Mouse (Mus musculus) heart, postnatal 0 days (tissue): Measurements from ENCODE around the gene Olfr1504. TPM values are rescaled to one million over a fixed set of nuclear protein-coding genes. Genes with fewer than 3 reads are reported as not detected.
"Not testable (repeated sequence)": the region's sequence is repeated elsewhere in the genome, so short reads cannot be mapped to it uniquely, and the experiment has no call there.

Experiments used
- ATAC-seq: fragments of 200-750 bp; cut with Nextera tagmentation; 2 replicates; pipeline ENCODE4 v1.8.0; 2017; ENCODE audit warnings: low read depth, moderate number of reproducible peaks, moderate library complexity; ENCODE audit not compliant: insufficient read depth
- DNase-seq: peaks from one replicate; pipeline ENCODE4 v3.0.0-alpha.2; 2016; ENCODE audit warnings: low spot score
- H3K27ac ChIP-seq: fragments of 300-500 bp; sonication (generic); 2 replicates; pipeline ENCODE4 v1.5.1; 2014; ENCODE audit warnings: low read depth, mild to moderate bottlenecking
- H3K27me3 ChIP-seq: fragments of 300-500 bp; sonication (generic); 2 replicates; pipeline ENCODE4 v1.6.1; 2014; ENCODE audit warnings: low read length, mixed read lengths; ENCODE audit not compliant: control insufficient read depth, insufficient read depth
- H3K36me3 ChIP-seq: fragments of 300-500 bp; sonication (generic); replicated peaks from 2 replicates; pipeline ENCODE4 v1.6.1; 2014; ENCODE audit warnings: low read length, mixed read lengths; ENCODE audit not compliant: control insufficient read depth, insufficient read depth
- H3K4me1 ChIP-seq: fragments of 300-500 bp; sonication (generic); 2 replicates; pipeline ENCODE4 v1.6.1; 2014; ENCODE audit warnings: antibody characterized with exemption; ENCODE audit not compliant: control insufficient read depth, insufficient read depth
- H3K4me2 ChIP-seq: fragments of 300-500 bp; sonication (generic); 2 replicates; pipeline ENCODE4 v1.6.1; 2014; ENCODE audit warnings: low read depth, mild to moderate bottlenecking, low read length, moderate library complexity
- H3K4me3 ChIP-seq: fragments of 300-500 bp; sonication (generic); 2 replicates; pipeline ENCODE4 v1.5.1; 2014; ENCODE audit warnings: low read depth, low read length
- H3K9ac ChIP-seq: fragments of 300-500 bp; sonication (generic); replicated peaks from 2 replicates; pipeline ENCODE4 v1.6.1; 2014; ENCODE audit warnings: low read depth, low read length, mixed read lengths
- H3K9me3 ChIP-seq: fragments of 300-500 bp; sonication (generic); replicated peaks from 2 replicates; pipeline ENCODE4 v1.6.1; 2016; ENCODE audit warnings: low read length; ENCODE audit not compliant: control insufficient read depth
- CTCF ChIP-seq: IDR thresholded peaks from 2 replicates; pipeline ENCODE4 v1.5.1; 2016; ENCODE audit warnings: antibody characterized with exemption, control low read depth, low read depth
- EP300 ChIP-seq: IDR thresholded peaks from 2 replicates; pipeline ENCODE4 v1.6.1; 2016; ENCODE audit warnings: antibody characterized with exemption, low read depth
- WGBS: fragments of 180-500 bp; shearing (Covaris S2); extraction: QIAGEN DNeasy Blood & Tissue Kit; methylation state at CpG from one replicate; pipeline ENCODE4 v1.1.7; 2014; 5-methylcytosine and 5-hydroxymethylcytosine counted together
- polyA plus RNA-seq: library from polyadenylated mRNA; unstranded; fragments of >200 nt; fragmentation: Nextera tagmentation; extraction: Ambion mirVana; gene quantifications from 2 replicates; pipeline ENCODE4 v1.2.1, GENCODE M21; 2015
- total RNA-seq: library from RNA; depleted of rRNA; stranded (reverse); fragments of >200 nt; gene quantifications from 2 replicates; pipeline ENCODE4 v1.2.3, GENCODE M21; 2014; ENCODE audit warnings: low replicate concordance; rRNA removed

Gene Olfr1504
- not detected in 2 replicates for total RNA-seq
- not detected in 2 replicates for polyA plus RNA-seq

DNA sequence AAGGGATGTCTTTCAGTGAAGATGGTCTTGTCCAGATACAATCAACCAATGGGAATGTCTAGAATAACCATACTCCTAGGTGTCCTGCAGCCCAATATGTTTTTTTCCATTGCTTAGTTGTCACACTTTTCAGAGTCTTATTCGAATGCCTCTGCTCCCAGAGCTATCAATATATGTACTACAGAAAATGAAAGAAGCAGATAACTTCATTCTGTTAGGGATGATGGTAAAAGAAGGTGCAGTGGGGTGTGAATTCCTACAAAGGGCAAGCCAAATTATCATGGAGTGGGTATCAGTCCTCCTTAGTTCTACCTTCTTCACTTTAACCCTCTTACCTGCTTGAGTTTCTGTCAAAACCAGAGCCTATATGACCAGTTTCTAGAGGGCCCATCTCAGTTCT is at the start of gene Olfr1504:
TSS of gene Olfr1504 (minus strand) at position 101 of the 400 bp plus-strand sequence.
- 33% methylated on average over 1 of the region's 1 CpGs for WGBS
- Histone ChIP-seq H3K27ac (no peak within 1 kb of the TSS), H3K4me1 (no peaks in the 10 kb centered on the region), H3K27me3 (no peaks in the 10 kb centered on the region), H3K36me3 (no peaks in the 10 kb centered on the region), H3K9ac (no peak within 1 kb of the TSS), H3K4me2 (no peak within 1 kb of the TSS), H3K4me3 (no peak within 1 kb of the TSS), H3K9me3 (no peaks in the 10 kb centered on the region)
- TF ChIP-seq EP300 (no peak), CTCF (no peak)
- ATAC-seq = no peak
- DNase-seq = no peak

- DNase-seq (no peak), ATAC-seq (no peak)
- Histone ChIP-seq H3K36me3 (no peaks in the 10 kb centered on the region), H3K27ac (no peak within 1 kb of the TSS), H3K27me3 (no peaks in the 10 kb centered on the region), H3K9me3 (no peaks in the 10 kb centered on the region), H3K4me2 (no peak within 1 kb of the TSS), H3K4me3 (no peak within 1 kb of the TSS), H3K4me1 (no peaks in the 10 kb centered on the region), H3K9ac (no peak within 1 kb of the TSS)
- TF ChIP-seq CTCF (no peak), EP300 (no peak)
- WGBS = 48% methylated on average over 2 of the region's 2 CpGs
Measured at GRCm38 (mm10) chr19:13913230-13913629, 15.5 kb upstream of the Olfr1504 start, which contains the start of gene Olfr1505. Gene Olfr1505, plus strand, starts transcription at chr19:13913530.

- Histone ChIP-seq H3K4me3 (no peak within 1 kb of the TSS), H3K4me2 (no peak within 1 kb of the TSS), H3K36me3 (no peaks in the 10 kb centered on the region), H3K9ac (no peak within 1 kb of the TSS), H3K27me3 (no peaks in the 10 kb centered on the region), H3K4me1 (no peaks in the 10 kb centered on the region), H3K27ac (no peak within 1 kb of the TSS), H3K9me3 (no peaks in the 10 kb centered on the region)
- no peak for DNase-seq
- ATAC-seq = no peak
- WGBS = 67% methylated on average over 1 of the region's 1 CpGs
- TF ChIP-seq EP300 (no peak), CTCF (no peak)
Measured at GRCm38 (mm10) chr19:13861495-13861894, 36.2 kb downstream of the Olfr1504 start, which contains the start of gene Olfr1502. Gene Olfr1502, plus strand, starts transcription at chr19:13861795.

DNA sequence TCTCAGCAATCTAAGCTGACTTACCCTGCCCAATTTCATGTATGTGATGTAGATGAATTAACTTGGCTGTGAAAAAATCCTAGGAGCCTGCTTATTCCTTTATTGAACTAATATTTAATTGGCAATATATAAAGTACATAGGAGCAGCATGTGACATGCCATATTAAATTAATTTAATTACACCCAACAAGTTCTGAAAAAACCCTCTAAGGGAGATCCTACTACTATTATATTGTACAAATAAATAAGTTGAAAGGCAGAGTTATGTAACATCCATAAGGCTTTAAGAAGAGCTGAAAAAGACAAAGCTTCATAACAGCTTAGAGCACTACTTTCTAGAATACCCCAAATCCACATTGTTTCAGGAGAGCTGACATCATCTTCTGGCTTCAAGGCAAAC is 47.1 kb downstream of the Olfr1504 start, which contains the start of gene Olfr1501:
TSS of gene Olfr1501 (minus strand) at position 101 of the 400 bp plus-strand sequence.
- not testable (repeated sequence) for H3K9ac ChIP-seq, H3K4me1 ChIP-seq, H3K9me3 ChIP-seq, ATAC-seq, H3K36me3 ChIP-seq, H3K4me3 ChIP-seq, H3K27me3 ChIP-seq, H3K4me2 ChIP-seq, DNase-seq, H3K27ac ChIP-seq

Other genes with a start within 250 kb of the Olfr1504 start
- not detected in 2 replicates for gene Olfr1490, start 246.8 kb downstream of the Olfr1504 start, total RNA-seq
- not detected in 2 replicates for gene Olfr1490, start 246.8 kb downstream of the Olfr1504 start, polyA plus RNA-seq
- not detected in 2 replicates for gene Olfr1491, start 200.7 kb downstream of the Olfr1504 start, total RNA-seq
- not detected in 2 replicates for gene Olfr1491, start 200.7 kb downstream of the Olfr1504 start, polyA plus RNA-seq
- gene Olfr1493-ps1, start 174.7 kb downstream of the Olfr1504 start, total RNA-seq = not detected in 2 replicates
- gene Olfr1493-ps1, start 174.7 kb downstream of the Olfr1504 start, polyA plus RNA-seq = not detected in 2 replicates
- not detected in 2 replicates for gene Olfr1494, start 158.2 kb downstream of the Olfr1504 start, total RNA-seq
- gene Olfr1494, start 158.2 kb downstream of the Olfr1504 start, polyA plus RNA-seq = not detected in 2 replicates
- not detected in 2 replicates for gene Olfr1495, start 133.3 kb downstream of the Olfr1504 start, total RNA-seq
- not detected in 2 replicates for gene Olfr1495, start 133.3 kb downstream of the Olfr1504 start, polyA plus RNA-seq
- not detected in 2 replicates for gene Olfr1496, start 120.0 kb downstream of the Olfr1504 start, total RNA-seq
- gene Olfr1496, start 120.0 kb downstream of the Olfr1504 start, polyA plus RNA-seq = not detected in 2 replicates
- gene Olfr1497, start 99.7 kb downstream of the Olfr1504 start, total RNA-seq = not detected in 2 replicates
- not detected in 2 replicates for gene Olfr1497, start 99.7 kb downstream of the Olfr1504 start, polyA plus RNA-seq
- gene Olfr1499, start 78.5 kb downstream of the Olfr1504 start, total RNA-seq = not detected in 2 replicates
- gene Olfr1499, start 78.5 kb downstream of the Olfr1504 start, polyA plus RNA-seq = not detected in 2 replicates
- gene Olfr1500, start 67.4 kb downstream of the Olfr1504 start, total RNA-seq = not detected in 2 replicates
- gene Olfr1500, start 67.4 kb downstream of the Olfr1504 start, polyA plus RNA-seq = not detected in 2 replicates
- not detected in 2 replicates for gene Olfr1501, start 47.2 kb downstream of the Olfr1504 start, total RNA-seq
- gene Olfr1501, start 47.2 kb downstream of the Olfr1504 start, polyA plus RNA-seq = not detected in 2 replicates
- not detected in 2 replicates for gene Olfr1502, start 36.1 kb downstream of the Olfr1504 start, total RNA-seq
- not detected in 2 replicates for gene Olfr1502, start 36.1 kb downstream of the Olfr1504 start, polyA plus RNA-seq
- gene Olfr1505, start 15.6 kb upstream of the Olfr1504 start, total RNA-seq = not detected in 2 replicates
- not detected in 2 replicates for gene Olfr1505, start 15.6 kb upstream of the Olfr1504 start, polyA plus RNA-seq